Mouse (Mus musculus) erythroblast, embryonic 14.5 days (primary cell): ENCODE measurements at regions not wholly inside any gene's neighbourhood (a gene's known extent, or its start where the extent isn't known, plus 50 kb on each side); places are given as distances from the start of the nearest gene placed in this dataset.

Experiments
- H3K27me3 ChIP-seq: 2 replicates; pipeline ENCODE4 v1.6.1; 2012; ENCODE audit warnings: inconsistent platforms; ENCODE audit not compliant: control insufficient read depth
- H3K36me3 ChIP-seq: 2 replicates; pipeline ENCODE4 v1.6.1; 2012; ENCODE audit warnings: mild to moderate bottlenecking, inconsistent platforms; ENCODE audit not compliant: control insufficient read depth
- H3K4me1 ChIP-seq: 2 replicates; pipeline ENCODE4 v1.6.1; 2012; ENCODE audit warnings: inconsistent platforms; ENCODE audit not compliant: control insufficient read depth
- H3K4me3 ChIP-seq: replicated peaks from 2 replicates; pipeline ENCODE3; 2012; ENCODE audit warnings: moderate library complexity, mild to moderate bottlenecking, inconsistent platforms
- H3K9me3 ChIP-seq: 2 replicates; pipeline ENCODE4 v1.6.1; 2012; ENCODE audit warnings: low read length, inconsistent platforms, mixed read lengths; ENCODE audit not compliant: control insufficient read depth
- GATA1 ChIP-seq: IDR thresholded peaks from 2 replicates; pipeline ENCODE4 v1.6.1; 2012; ENCODE audit warnings: low read length, inconsistent platforms, mixed read lengths
- TAL1 ChIP-seq: IDR thresholded peaks from 3 replicates; pipeline ENCODE4 v1.6.1; 2012; ENCODE audit warnings: low read length, inconsistent platforms, mixed read lengths

DNA sequence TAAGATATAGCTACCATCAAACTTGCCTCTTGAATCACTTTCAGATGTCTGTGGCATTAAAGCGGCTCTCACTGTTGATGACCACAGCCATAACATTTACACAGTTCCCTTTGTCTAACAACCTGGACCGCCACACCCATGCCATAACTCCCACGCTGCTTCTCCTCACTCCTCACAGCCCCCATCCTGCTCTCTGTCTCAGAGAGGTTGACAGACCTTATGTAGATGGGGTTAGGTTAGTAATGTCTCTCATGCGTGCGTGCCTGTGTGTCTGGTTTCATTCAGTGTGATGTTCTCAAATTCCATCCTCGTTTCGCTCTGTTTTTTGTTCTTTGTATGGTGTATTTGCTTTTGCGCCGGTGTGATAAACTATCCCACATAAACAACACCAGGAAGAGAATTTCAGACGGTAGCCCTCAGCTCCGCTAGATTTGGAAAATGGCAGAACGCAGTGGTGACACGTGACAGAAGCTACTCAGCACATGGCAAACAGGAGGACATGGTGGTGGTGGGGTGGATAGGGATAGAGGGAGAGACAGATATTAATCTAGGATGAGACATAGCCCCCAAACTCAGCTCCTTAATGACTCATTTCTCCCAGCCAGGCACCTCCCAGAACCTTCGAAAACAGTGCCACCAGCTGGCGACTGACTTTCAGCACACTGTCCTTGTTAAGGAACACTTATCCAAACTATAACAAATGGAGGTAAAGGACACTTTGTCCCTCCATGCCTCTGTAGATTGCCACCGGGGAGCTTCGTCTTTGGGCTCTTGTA, 314.9 kb downstream of the Gm49356 start:
- Histone ChIP-seq H3K27me3 (no peaks in the 10 kb centered on the region), H3K9me3 (peaks cover 3% of the 10 kb centered on the region; the same call in 1 of the 2 replicates), H3K4me3 (no peak overlapping the region), H3K4me1 (peaks cover 5% of the 10 kb centered on the region), H3K36me3 (no peaks in the 10 kb centered on the region)
- no peak for TF ChIP-seq TAL1
- no peak for TF ChIP-seq GATA1

DNA sequence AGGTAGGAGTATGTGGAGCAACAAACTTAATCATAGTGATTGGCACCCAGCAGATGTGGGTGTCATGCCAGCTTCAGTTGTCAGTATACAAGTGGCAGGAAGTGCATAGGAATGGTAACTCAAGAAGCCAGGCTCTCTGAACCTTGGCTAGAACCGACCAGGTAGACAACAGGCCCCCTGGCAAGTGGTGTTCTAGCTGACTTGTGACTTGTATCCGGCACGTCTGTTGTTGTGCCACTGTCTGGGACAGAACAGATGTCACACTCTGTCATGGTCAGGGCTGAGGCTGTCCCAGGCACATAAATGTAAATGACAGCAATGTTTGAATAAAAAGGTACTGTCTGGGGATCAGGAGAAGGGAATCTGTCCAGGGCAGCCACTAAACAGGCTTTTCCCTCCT, 316.0 kb downstream of the Gm49356 start:
- Histone ChIP-seq H3K9me3 (peaks cover 3% of the 10 kb centered on the region; the same call in 1 of the 2 replicates), H3K4me3 (no peak overlapping the region), H3K27me3 (no peaks in the 10 kb centered on the region), H3K4me1 (peaks cover 5% of the 10 kb centered on the region), H3K36me3 (no peaks in the 10 kb centered on the region)
- TF ChIP-seq TAL1 (no peak), GATA1 (no peak)

DNA sequence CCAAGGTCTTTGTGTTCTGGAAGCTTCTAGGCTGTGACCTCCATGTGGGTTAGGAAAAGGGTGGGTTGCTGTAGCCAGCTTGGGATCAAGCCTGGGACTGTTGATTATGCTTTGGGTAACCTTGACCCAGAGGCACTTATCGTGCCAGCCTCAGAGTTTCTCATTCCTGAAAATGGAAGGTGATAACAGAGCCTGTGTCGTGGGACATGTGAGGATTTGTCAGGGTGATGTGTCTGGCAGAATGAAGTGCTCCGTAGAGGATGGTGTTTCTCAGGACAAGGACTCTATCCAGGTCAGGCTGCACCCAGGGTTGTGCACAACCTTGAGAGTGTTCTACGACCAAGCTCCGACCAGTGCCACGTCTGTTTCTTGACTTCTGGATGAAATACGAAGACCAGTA, 316.4 kb downstream of the Gm49356 start:
- no peaks in the 10 kb centered on the region for H3K27me3 ChIP-seq

DNA sequence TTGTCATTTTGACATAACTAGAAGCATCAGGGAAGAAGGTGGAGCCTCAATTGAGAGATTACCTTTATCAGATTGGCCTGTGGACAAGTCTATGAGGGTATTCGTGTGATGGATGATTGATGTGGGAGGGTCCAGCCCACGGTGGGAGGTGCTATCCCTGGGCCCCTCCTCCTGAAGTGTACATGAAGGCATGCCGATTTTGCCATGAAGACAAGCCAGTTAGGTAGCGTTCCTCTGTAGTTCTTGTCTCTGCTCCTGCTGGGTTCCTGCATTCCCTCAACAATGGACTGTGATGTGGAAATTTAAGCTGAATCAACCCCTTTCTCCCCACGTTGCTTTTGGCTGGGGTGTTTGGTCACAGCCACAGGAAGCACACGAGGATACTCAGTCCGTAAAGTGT, 317.5 kb downstream of the Gm49356 start:
- no peaks in the 10 kb centered on the region for H3K36me3 ChIP-seq
- TF ChIP-seq TAL1 = no peak
- TF ChIP-seq GATA1 = no peak
- H3K9me3 ChIP-seq = peaks cover 3% of the 10 kb centered on the region; the same call in 1 of the 2 replicates
- no peak overlapping the region for H3K4me3 ChIP-seq
- peaks cover 5% of the 10 kb centered on the region for H3K4me1 ChIP-seq
- no peaks in the 10 kb centered on the region for H3K27me3 ChIP-seq

More for the DNA sequence above, 316.4 kb downstream of the Gm49356 start:
- Histone ChIP-seq H3K9me3 (peaks cover 3% of the 10 kb centered on the region; the same call in 1 of the 2 replicates), H3K4me3 (no peak overlapping the region), H3K36me3 (no peaks in the 10 kb centered on the region), H3K4me1 (peaks cover 5% of the 10 kb centered on the region)
- TF ChIP-seq TAL1 (no peak), GATA1 (no peak)

DNA sequence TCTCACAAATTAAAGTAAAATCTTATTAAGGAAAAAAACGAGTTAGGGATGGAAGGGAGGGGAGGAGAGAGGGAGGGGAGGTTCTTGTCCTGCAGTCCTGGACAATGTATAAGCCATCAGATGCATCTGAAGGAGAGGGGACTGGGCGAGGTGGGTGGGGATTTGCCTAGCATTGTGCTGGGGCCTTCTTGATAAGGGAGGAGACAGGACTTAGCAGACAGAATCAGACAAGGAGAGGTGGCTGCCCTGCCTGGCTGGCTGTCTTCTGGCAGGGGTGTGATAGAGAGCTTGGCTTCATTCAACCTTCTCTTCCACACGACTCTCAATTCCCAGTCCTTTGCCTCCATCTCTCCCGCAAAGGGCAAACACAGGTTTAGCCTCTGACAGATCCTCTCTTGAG, 318.9 kb downstream of the Gm49356 start:
- no peaks in the 10 kb centered on the region for H3K36me3 ChIP-seq
- no peak overlapping the region for H3K4me3 ChIP-seq
- TF ChIP-seq TAL1 (no peak), GATA1 (no peak)
- H3K4me1 ChIP-seq = peaks cover 5% of the 10 kb centered on the region
- no peaks in the 10 kb centered on the region for H3K27me3 ChIP-seq
- H3K9me3 ChIP-seq = peaks cover 3% of the 10 kb centered on the region; the same call in 1 of the 2 replicates

DNA sequence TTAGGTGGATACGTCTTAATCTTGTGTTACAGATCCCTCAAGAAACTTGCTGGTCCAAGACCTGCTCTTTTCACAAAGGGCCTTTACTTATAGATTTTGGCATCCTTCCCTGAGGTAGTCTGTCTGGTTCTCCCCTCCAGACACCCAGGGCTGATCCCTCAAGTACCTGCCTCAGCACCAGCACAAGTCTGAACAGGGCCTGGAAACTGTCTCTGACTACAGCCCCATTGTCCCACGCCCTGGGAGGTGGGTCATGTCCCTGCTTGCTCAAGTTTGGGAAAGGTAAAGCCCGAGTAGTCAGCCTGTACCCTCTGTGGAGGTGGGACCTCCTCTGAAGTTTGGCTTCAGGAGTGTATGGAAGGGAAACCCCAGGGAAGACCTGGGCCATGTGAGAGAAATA, 323.3 kb downstream of the Gm49356 start:
- Histone ChIP-seq H3K27me3 (no peaks in the 10 kb centered on the region), H3K4me1 (peaks cover 3% of the 10 kb centered on the region), H3K4me3 (no peak overlapping the region), H3K9me3 (peaks cover 3% of the 10 kb centered on the region; the same call in 1 of the 2 replicates), H3K36me3 (no peaks in the 10 kb centered on the region)
- no peak for TF ChIP-seq TAL1
- no peak for TF ChIP-seq GATA1

DNA sequence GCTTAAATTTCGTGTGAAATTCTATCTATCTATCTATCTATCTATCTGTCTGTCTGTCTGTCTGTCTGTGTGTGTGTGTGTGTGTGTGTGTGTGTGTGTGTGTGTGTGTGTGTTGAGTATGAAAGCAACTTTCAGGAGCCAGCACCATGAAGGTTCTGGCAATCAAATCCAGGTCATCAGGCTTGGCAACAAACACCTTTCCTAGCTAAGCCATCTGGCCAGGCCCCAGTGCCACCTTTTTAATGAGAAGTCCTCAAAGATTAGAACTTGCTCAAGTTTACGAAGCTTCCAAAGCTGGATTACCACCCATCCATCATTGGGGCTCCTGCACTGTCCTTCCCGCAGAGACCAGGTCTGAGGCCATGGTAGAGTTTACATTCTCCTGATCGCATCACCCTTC, 325.0 kb downstream of the Gm49356 start:
- no peak overlapping the region for H3K4me3 ChIP-seq
- no peaks in the 10 kb centered on the region for H3K9me3 ChIP-seq
- no peaks in the 10 kb centered on the region for H3K36me3 ChIP-seq
- no peak for TF ChIP-seq GATA1
- no peak for TF ChIP-seq TAL1
- no peaks in the 10 kb centered on the region for H3K27me3 ChIP-seq
- no peaks in the 10 kb centered on the region for H3K4me1 ChIP-seq

DNA sequence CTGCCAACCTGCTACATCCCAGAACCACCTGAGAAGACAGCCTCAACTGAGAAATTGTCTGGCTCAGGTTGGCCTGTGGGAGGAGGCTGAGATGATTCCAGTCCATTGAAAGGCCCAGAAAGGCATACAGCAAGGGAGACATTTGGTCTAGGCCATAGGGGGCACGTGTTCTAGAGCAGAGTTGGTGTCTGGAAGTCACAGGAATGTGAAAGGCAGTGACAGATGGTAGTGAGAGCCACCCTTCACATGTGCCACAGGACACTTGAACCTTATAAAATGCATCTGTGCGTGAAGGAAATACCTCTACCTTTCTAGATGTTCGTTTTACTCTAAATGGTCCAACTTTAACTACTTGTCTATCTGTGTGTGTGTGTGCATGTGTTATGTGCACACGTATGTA, 326.1 kb downstream of the Gm49356 start:
- Histone ChIP-seq H3K9me3 (no peaks in the 10 kb centered on the region), H3K27me3 (no peaks in the 10 kb centered on the region), H3K4me1 (no peaks in the 10 kb centered on the region), H3K36me3 (no peaks in the 10 kb centered on the region), H3K4me3 (no peak overlapping the region)
- TF ChIP-seq GATA1 (no peak), TAL1 (no peak)

DNA sequence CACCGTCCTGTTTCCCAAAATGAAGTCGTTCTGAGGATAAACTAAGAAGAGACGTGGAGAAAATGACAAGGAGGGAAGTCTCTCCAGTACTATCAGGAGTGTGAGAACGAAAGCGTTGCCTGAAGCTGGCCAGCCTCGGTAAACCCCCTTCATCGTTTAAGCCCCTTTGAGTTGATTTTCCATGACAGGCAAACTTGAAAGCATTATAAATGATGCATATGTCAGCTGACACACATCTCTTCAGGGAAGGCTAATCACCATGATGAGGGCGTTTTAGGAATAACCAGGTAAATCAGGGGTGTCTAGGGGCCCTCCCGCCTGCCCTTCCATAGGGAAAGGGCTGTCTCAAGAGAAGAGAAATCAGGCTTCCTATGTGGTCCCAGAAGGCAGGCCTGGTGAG, 328.4 kb downstream of the Gm49356 start:
- Histone ChIP-seq H3K4me3 (no peak overlapping the region), H3K9me3 (no peaks in the 10 kb centered on the region), H3K4me1 (no peaks in the 10 kb centered on the region), H3K36me3 (no peaks in the 10 kb centered on the region), H3K27me3 (no peaks in the 10 kb centered on the region)
- TF ChIP-seq TAL1 = no peak

DNA sequence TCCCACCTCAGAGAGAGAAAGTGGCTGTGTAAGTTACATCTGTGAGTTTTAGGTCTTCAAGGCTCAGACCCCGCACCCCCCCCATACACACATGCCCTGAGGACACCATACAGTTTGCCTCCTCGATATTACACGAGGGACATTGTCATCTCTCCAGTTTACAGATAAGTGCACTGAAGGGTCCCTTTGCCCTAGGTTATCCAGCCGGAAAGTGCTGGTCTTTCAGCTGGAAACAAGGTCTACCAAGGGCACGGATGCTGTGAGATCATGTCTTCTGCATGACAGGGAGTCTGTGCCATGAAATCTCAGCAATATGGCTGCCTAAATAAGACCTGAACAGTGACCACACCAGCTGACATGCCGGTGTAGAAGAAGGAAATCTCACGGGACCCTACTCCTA, 329.8 kb downstream of the Gm49356 start:
- H3K4me1 ChIP-seq = no peaks in the 10 kb centered on the region
- H3K27me3 ChIP-seq = no peaks in the 10 kb centered on the region
- H3K9me3 ChIP-seq = no peaks in the 10 kb centered on the region
- no peaks in the 10 kb centered on the region for H3K36me3 ChIP-seq
- no peak overlapping the region for H3K4me3 ChIP-seq
- TF ChIP-seq TAL1 (no peak), GATA1 (no peak)
